Mouse (Mus musculus) embryonic stem cell, embryonic (primary cell): ENCODE results near the gene Gm12216.

Source experiments
- CTCF ChIA-PET, 4 experiments: fragments of 300-600 bp in 2 of 4; fragments of 350-600 bp in 2 of 4; sonication (Branson Sonifier 250); formaldehyde crosslinking; loops; one replicate each; lab custom pipeline; 2022; ENCODE audit warnings: inconsistent platforms in 2 of 4; lab: Charles Lee
- POLR2A ChIA-PET, 4 experiments: fragments of 300-600 bp in 2 of 4; fragments of 350-600 bp in 2 of 4; sonication (Branson Sonifier 250); formaldehyde crosslinking; loops; one replicate each; lab custom pipeline; 2022; ENCODE audit warnings: antibody characterized with exemption in 4 of 4, inconsistent platforms in 1 of 4; lab: Charles Lee

Gm12216 gene

DNA sequence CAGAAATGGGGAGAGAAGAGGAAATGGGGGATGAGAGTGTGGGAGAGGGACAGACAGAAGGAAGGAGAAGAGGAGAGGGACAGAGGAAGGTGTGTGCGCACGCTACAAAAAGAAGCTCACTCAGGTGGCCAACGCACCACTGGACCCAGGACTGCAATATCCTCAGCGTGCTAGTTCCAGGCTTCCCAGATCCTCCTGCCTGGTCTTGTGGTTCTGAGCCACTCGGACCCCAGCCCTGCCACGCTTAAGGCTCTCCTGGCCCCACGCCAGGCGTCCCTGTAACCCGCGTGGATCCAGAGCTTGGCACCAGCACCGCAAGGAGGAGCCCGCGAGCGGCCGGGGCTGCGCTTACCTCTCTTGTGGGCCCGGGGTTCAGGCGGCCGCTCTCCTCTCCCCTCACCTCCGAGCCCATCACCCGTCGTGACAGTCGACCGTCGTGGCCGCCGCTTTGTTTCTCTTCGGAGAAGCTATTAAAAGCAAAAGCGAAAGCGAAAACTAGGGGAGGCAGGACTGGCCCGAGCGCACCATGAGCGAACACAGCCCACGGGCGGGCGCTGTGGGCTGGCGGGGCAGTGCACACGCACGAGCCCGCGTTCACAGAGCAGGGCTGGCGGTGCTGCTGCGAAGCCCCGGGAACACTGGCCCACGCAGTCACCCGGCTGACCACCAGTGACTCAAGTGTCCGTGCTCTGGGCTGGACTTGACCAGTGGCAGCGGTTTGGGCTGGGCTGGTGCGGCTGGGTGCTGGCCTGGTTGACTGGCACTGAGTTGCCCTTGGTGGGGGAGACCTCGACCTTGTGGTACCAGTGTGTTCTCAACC, at the start of gene Gm12216:
Gm12216 (minus strand) TSS at position 496 of the 820 bp plus-strand sequence.
- ChIA-PET CTCF (interaction anchor here (0.6 to 3.0 kb wide), 19 partner anchors 9 to 267 kb away, joined by 3 to 16 read pairs (median 4); partner anchors contain the start of gene Rad50 (in 1 of the 4)), POLR2A (interaction anchor here in 3 of 4 experiments (0.6 to 1.4 kb wide), 8 partner anchors 10 to 496 kb away, joined by 3 to 5 read pairs (median 3); partner anchors contain the start of gene Irf1 (in 1 of the 3))

GRCm38 (mm10) chr11:53908686-53909085, 49.6 kb upstream of the Gm12216 start:
- ChIA-PET CTCF (interaction anchor here in 1 of 4 experiments (0.6 kb wide), 1 partner anchor 248 kb away, joined by 3 read pairs; no protein-coding TSS in a partner anchor), POLR2A (no interaction called here)

DNA sequence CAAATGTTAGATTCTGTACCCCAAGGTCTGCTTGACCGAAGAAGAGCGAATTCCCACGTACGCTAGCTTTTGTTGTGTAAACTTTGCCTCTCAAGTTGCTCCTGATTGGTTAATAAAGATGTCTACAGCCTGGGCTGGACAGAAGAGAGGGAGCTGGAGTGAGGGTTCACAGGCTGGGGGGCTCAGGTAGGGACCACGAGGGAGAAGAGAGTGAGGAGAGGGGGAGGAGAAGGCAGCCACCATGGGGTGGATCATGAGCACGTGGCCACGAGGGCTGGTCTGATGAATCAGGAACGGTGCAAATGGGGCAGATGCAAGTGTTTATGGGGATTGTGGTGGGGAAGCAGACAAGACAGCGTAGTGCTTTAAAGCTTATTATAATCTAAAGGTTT, 45.5 kb upstream of the Gm12216 start:
- ChIA-PET POLR2A (interaction anchor here in 3 of 4 experiments (0.7 to 5.7 kb wide), 10 partner anchors 11 to 528 kb away, joined by 3 to 64 read pairs (median 3); partner anchors contain the start of genes Slc22a21 (in 2 of the 3), Gdf9 (in 1 of the 3), Slc22a5 (in 1 of the 3) and Uqcrq (in 1 of the 3)), CTCF (interaction anchor here in 3 of 4 experiments (0.6 to 1.0 kb wide), 5 partner anchors 27 to 495 kb away, joined by 3 to 16 read pairs (median 4); no protein-coding TSS in a partner anchor)

DNA sequence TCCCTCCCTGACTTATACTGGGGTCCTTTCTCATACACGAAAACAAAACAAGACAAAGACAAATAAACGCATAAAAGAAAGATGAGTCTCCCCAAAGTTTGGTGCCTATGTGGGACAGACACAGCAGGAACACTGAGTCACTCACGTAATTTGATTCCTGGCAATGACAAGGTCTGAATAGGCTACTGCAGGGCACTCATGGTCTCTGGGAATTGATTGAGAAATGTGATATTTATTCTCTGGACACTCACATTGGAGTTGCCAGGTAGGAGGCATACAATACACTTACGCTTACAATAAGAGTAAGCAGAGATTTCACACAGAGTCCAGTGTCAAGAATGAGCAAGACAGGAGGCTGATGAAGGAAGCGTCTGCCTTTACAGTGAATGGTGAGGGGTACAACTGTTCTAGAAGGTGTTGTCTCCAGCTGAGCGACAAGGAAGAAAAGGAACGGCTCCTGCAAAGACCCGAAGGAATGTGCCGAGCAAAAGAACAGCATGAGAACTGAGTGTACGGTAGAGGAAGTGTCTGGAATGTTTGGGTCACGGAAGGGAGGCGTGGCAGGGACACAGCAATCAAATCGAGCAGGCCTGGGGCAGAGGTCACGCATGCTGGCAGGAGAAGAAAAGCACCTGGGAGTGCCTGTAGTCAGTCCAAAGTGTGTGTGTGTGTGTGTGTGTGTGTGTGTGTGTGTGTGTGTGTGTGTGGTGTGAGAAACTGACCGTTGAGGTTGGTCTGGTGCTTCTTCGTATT, 44.9 kb upstream of the Gm12216 start:
- POLR2A ChIA-PET: interaction anchor here in 3 of 4 experiments (0.7 to 5.7 kb wide), 11 partner anchors 10 to 528 kb away, joined by 3 to 64 read pairs (median 3); partner anchors contain the start of genes Slc22a21 (in 2 of the 3), Gdf9 (in 1 of the 3), Slc22a5 (in 1 of the 3) and Uqcrq (in 1 of the 3)

DNA sequence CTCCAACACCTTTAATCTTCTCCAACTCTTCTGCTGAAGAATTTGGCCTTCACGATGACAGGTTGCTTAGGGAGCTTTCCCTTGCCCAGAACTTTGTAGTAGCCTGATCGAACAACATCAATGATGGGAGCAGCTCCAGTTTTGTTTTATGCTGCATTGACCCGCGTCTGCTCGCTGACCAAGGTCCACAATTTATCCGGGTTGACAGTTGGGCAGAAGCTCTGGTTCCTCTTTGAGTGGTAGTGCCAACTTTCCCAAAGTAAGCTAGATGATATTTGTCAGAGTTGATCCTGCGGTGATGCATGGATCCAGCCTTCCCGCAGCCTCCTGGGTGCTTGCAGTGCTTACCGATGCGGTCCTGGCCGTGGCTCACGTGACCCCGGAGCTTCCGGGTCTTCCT, 43.7 kb upstream of the Gm12216 start:
- ChIA-PET POLR2A (interaction anchor here in 2 of 4 experiments (0.7 to 5.7 kb wide), 5 partner anchors 10 to 77 kb away, joined by 3 to 64 read pairs (median 4); partner anchors contain the start of genes Slc22a5 (in 2 of the 2) and Slc22a21 (in 1 of the 2)), CTCF (interaction anchor here in 1 of 4 experiments (1.0 to 1.3 kb wide), 3 partner anchors 11 to 167 kb away, joined by 3 to 4 read pairs (median 3); partner anchors contain the start of gene Slc22a5)

More for the DNA sequence above, 44.9 kb upstream of the Gm12216 start:
- CTCF ChIA-PET: interaction anchor here in 3 of 4 experiments (0.6 to 1.2 kb wide), 6 partner anchors 27 to 494 kb away, joined by 3 to 16 read pairs (median 4); no protein-coding TSS in a partner anchor

- POLR2A ChIA-PET: interaction anchor here in 2 of 4 experiments (0.6 to 5.7 kb wide), 5 partner anchors 8 to 600 kb away, joined by 3 to 64 read pairs (median 3); partner anchors contain the start of gene Slc22a5 (in 1 of the 2)
- CTCF ChIA-PET: interaction anchor here in 2 of 4 experiments (0.5 to 0.8 kb wide), 2 partner anchors 30 to 39 kb away, joined by 3 to 7 read pairs; no protein-coding TSS in a partner anchor
Measured at GRCm38 (mm10) chr11:53900991-53901390, 41.9 kb upstream of the Gm12216 start.

DNA sequence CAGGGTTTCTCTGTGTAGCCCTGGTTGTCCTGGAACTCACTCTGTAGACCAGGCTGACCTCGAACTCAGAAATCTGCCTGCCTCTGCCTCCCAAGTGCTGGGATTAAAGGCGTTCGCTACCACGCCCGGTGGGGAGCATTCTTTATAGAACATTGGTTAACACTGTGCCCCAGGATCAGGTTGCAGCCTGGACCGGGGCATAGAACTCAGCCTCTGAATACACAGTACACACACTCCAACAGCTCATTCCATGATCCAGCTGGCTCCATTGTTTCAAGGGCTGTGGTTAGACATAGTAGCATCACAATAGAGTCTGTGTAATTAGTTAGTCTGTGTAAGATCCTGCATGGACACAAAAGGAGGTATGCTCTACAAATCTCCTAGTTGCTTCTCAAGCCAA, 40.9 kb upstream of the Gm12216 start:
- POLR2A ChIA-PET: interaction anchor here in 1 of 4 experiments (5.7 kb wide), 1 partner anchor 7 kb away, joined by 64 read pairs; the partner anchor contains the start of gene Slc22a5

DNA sequence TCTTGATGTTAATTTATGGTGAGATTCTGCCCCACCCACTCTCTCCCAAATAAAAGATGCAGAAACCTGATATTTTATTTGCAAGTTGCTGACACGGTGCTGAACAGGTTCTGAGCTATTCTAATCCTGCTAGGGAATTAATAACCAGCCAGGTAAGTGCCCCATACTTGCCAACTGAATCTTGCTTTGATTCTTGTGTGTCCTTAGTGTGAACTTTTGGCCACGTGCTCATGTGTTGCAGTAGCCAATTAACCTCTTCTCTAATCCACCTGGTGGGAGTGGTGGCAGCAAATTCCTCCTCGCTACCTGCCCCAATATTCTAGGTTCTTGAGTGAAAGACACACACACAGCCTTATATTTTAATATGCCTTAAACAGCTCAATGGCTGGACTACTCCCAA, 39.9 kb upstream of the Gm12216 start:
- ChIA-PET POLR2A (interaction anchor here in 1 of 4 experiments (0.8 kb wide), 1 partner anchor 129 kb away, joined by 3 read pairs; the partner anchor contains the start of gene Irf1), CTCF (no interaction called here)

More for the DNA sequence above, 40.9 kb upstream of the Gm12216 start:
- CTCF ChIA-PET: no interaction called here

DNA sequence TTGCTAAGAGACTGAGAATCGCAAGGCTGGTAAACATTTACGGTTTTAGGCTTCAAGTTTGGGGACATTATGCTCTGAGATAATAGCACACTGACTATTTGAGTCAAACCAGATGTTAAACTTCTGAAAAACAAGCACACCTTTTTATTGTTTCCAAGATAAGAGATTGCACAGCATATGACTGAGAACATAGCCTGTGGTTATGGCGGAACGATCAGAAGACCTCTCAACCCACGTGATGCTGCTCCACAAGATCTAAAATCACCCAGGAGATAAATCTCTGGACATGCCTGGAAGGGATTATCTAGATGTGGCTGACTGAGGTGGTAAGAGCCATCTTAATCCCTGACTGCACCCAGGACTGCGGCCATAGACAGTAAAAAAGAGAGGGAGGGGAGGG, 37.9 kb upstream of the Gm12216 start:
- ChIA-PET CTCF (no interaction called here), POLR2A (no interaction called here)

GRCm38 (mm10) chr11:53893451-53893850, 34.4 kb upstream of the Gm12216 start:
- ChIA-PET POLR2A (interaction anchor here in 3 of 4 experiments (0.6 to 4.2 kb wide), 4 partner anchors 9 to 87 kb away, joined by 3 to 64 read pairs (median 13); partner anchors contain the start of gene Slc22a21 (in 1 of the 3)), CTCF (interaction anchor here in 1 of 4 experiments (0.9 kb wide), 1 partner anchor 109 kb away, joined by 4 read pairs; no protein-coding TSS in a partner anchor)

GRCm38 (mm10) chr11:53892716-53893416, 33.8 kb upstream of the Gm12216 start:
- ChIA-PET CTCF (interaction anchor here in 2 of 4 experiments (0.6 to 1.4 kb wide), 4 partner anchors 10 to 121 kb away, joined by 3 to 4 read pairs (median 4); no protein-coding TSS in a partner anchor), POLR2A (interaction anchor here in 3 of 4 experiments (0.6 to 4.2 kb wide), 10 partner anchors 8 to 630 kb away, joined by 3 to 64 read pairs (median 6); partner anchors contain the start of genes Rad50 (in 1 of the 3), Rapgef6 (in 1 of the 3) and Slc22a21 (in 1 of the 3))

- ChIA-PET CTCF (interaction anchor here in 2 of 4 experiments (0.6 to 1.4 kb wide), 8 partner anchors 11 to 156 kb away, joined by 3 to 7 read pairs (median 4); no protein-coding TSS in a partner anchor), POLR2A (interaction anchor here in 3 of 4 experiments (0.9 to 4.2 kb wide), 16 partner anchors 9 to 895 kb away, joined by 3 to 64 read pairs (median 4); partner anchors contain the start of genes Irf1 (in 2 of the 3), Slc22a21 (in 2 of the 3), Cdc42se2 (in 1 of the 3) and Rad50 (in 1 of the 3))
Measured at GRCm38 (mm10) chr11:53891505-53892451, 32.7 kb upstream of the Gm12216 start, which contains the start of gene Slc22a5. Gene Slc22a5 (minus strand): TSS chr11:53891660.

DNA sequence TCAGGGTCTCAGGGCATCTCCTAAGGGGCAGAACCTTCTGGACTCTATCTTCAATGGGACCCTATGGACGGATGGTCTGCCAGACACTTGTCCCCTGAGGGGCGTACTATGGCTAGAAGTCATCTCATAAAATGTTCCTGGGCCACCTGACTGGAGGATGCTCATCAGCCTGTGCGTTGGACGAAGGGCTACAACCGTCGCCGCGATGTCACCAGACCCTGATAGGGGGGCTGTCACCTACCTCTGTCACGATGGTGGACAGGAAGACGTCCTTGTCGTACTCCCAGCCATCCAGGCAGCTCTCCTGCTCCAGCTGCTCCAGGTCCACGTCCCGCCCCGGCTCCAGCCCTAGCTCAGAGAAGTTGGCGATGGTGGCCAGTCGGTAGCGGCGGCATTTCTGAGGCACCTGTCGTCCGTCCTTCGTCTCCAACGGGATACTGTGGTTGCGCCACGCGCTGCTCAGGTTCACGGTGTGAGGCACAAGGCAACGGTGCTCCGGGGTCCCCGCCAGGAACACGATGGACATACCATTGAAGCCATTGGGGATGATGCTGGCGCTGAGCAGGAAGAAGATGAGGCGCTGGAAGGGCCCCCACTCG, 31.9 kb upstream of the Gm12216 start:
- ChIA-PET POLR2A (interaction anchor here in 3 of 4 experiments (0.7 to 4.2 kb wide), 14 partner anchors 11 to 896 kb away, joined by 3 to 64 read pairs (median 4); partner anchors contain the start of genes Irf1 (in 2 of the 3), Slc22a21 (in 2 of the 3), Cdc42se2 (in 1 of the 3) and Rad50 (in 1 of the 3)), CTCF (interaction anchor here in 2 of 4 experiments (0.6 to 1.4 kb wide), 6 partner anchors 12 to 156 kb away, joined by 3 to 7 read pairs (median 4); no protein-coding TSS in a partner anchor)

GRCm38 (mm10) chr11:53890225-53890624, 31.2 kb upstream of the Gm12216 start:
- POLR2A ChIA-PET: no interaction called here
- CTCF ChIA-PET: no interaction called here
